Mouse (Mus musculus) small intestine, adult 2 months (tissue): ENCODE data around the gene Fli1.

Experiments used
- CTCF ChIP-seq: fragments of 200-500 bp; IDR thresholded peaks from 2 replicates; pipeline ENCODE4 v1.5.1; 2012; ENCODE audit warnings: low read depth, mild to moderate bottlenecking, control low read depth, inconsistent platforms, low read length, moderate library complexity, mixed read lengths; ENCODE audit not compliant: insufficient replicate concordance, insufficient read length; ENCODE audit errors: extremely low read depth
- POLR2A ChIP-seq: fragments of 200-500 bp; IDR thresholded peaks from 2 replicates; pipeline ENCODE4 v1.6.1; 2012; ENCODE audit warnings: low read depth, mild to moderate bottlenecking, control low read depth, inconsistent platforms, low read length, moderate library complexity

GRCm38 (mm10) chr9:32487823-32488222 is 54.8 kb downstream of the Fli1 start:
- TF ChIP-seq POLR2A (no peak), CTCF (no peak)
